Mouse (Mus musculus) forebrain, embryonic 11.5 days (tissue): Measurements from ENCODE around the gene Mus81. TPM values are rescaled to one million over a fixed set of nuclear protein-coding genes. Genes with fewer than 3 reads are reported as not detected.
"Not testable (repeated sequence)": the region's sequence is repeated elsewhere in the genome, so short reads cannot be mapped to it uniquely, and the experiment has no call there.

Experiments
- ATAC-seq: fragments of 200-750 bp; cut with Nextera tagmentation; replicated peaks from 2 replicates; pipeline ENCODE4 v1.8.0; 2017; ENCODE audit warnings: moderate TSS enrichment; ENCODE audit not compliant: low FRiP score
- DNase-seq: peaks from one replicate; pipeline ENCODE4 v3.0.0-alpha.2; 2017; ENCODE audit warnings: low spot score
- H3K27ac ChIP-seq: fragments of 300-500 bp; sonication (generic); 2 replicates; pipeline ENCODE4 v1.5.1; 2014; ENCODE audit warnings: low read depth, low read length
- H3K27me3 ChIP-seq: fragments of 300-500 bp; sonication (generic); 2 replicates; pipeline ENCODE4 v1.6.1; 2014; ENCODE audit warnings: mild to moderate bottlenecking, low read length, mixed read lengths; ENCODE audit not compliant: control insufficient read depth, insufficient read depth
- H3K36me3 ChIP-seq: fragments of 300-500 bp; sonication (generic); 2 replicates; pipeline ENCODE4 v1.6.1; 2014; ENCODE audit warnings: mild to moderate bottlenecking, low read length, moderate library complexity, mixed read lengths; ENCODE audit not compliant: control insufficient read depth, insufficient read depth
- H3K4me1 ChIP-seq: fragments of 300-500 bp; sonication (generic); replicated peaks from 2 replicates; pipeline ENCODE4 v1.6.1; 2014; ENCODE audit warnings: low read length, mixed read lengths; ENCODE audit not compliant: control insufficient read depth, insufficient read depth
- H3K4me2 ChIP-seq: fragments of 300-500 bp; sonication (generic); 2 replicates; pipeline ENCODE4 v1.6.1; 2014; ENCODE audit warnings: low read depth, mild to moderate bottlenecking, low read length, moderate library complexity, mixed read lengths; ENCODE audit not compliant: severe bottlenecking
- H3K4me3 ChIP-seq: fragments of 300-500 bp; sonication (generic); 2 replicates; pipeline ENCODE4 v1.5.1; 2014; ENCODE audit warnings: low read depth, low read length
- H3K9ac ChIP-seq: fragments of 300-500 bp; sonication (generic); 2 replicates; pipeline ENCODE4 v1.6.1; 2014; ENCODE audit warnings: low read length
- H3K9me3 ChIP-seq: fragments of 300-500 bp; sonication (generic); 2 replicates; pipeline ENCODE4 v1.6.1; 2016; ENCODE audit warnings: low read length, mixed read lengths; ENCODE audit not compliant: control insufficient read depth
- WGBS: fragments of 180-500 bp; shearing (Covaris S2); extraction: QIAGEN DNeasy Blood & Tissue Kit; methylation state at CpG from one replicate; pipeline ENCODE4 v1.1.7; 2014; 5-methylcytosine and 5-hydroxymethylcytosine counted together
- polyA plus RNA-seq: library from polyadenylated mRNA; unstranded; fragments of >200 nt; fragmentation: Nextera tagmentation; extraction: Ambion mirVana; gene quantifications from 2 replicates; pipeline ENCODE4 v1.2.1, GENCODE M21; 2014

Mus81 gene
- polyA plus RNA-seq, 1 experiment from 2014 or later: 39.2 TPM

DNA sequence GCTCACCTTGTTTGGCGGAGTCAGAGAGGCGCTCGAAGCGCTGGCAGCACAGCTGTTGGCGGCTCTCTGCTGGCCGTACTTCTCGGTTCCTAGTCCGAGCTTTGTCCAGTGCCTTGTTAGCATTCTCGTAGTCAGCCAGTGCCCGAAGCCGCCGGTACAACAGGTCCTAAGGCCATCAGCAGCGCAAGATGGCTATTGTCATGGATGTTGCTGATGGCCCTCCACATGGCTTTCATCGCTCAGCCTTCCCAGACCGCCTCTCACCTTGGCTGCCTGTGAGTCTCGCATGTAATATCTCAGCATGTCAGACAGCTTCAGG lies 7.8 kb upstream of the Mus81 start:
- 90% methylated on average over 16 of the region's 16 CpGs for WGBS
- no peak overlapping the region for H3K4me2 ChIP-seq
- ATAC-seq (no peak), DNase-seq (no peak)
- H3K9ac ChIP-seq: no peak overlapping the region
- no peak overlapping the region for H3K27ac ChIP-seq
- H3K27me3 ChIP-seq: no peaks in the 10 kb centered on the region
- H3K4me3 ChIP-seq: no peak overlapping the region
- H3K36me3 ChIP-seq: peaks cover 12% of the 10 kb centered on the region
- H3K4me1 ChIP-seq: peaks cover 4% of the 10 kb centered on the region; the same call in 1 of the 2 replicates
- no peaks in the 10 kb centered on the region for H3K9me3 ChIP-seq

- no peak overlapping the region for H3K9ac ChIP-seq
- no peak overlapping the region for H3K4me2 ChIP-seq
- DNase-seq (no peak), ATAC-seq (no peak)
- H3K36me3 ChIP-seq: peaks cover 12% of the 10 kb centered on the region
- no peak overlapping the region for H3K4me3 ChIP-seq
- H3K27ac ChIP-seq: no peak overlapping the region
- H3K9me3 ChIP-seq: no peaks in the 10 kb centered on the region
- peaks cover 4% of the 10 kb centered on the region; the same call in 1 of the 2 replicates for H3K4me1 ChIP-seq
- no peaks in the 10 kb centered on the region for H3K27me3 ChIP-seq
- 85% methylated on average over 12 of the region's 12 CpGs for whole genome bisulfite sequencing
Measured at GRCm38 (mm10) chr19:5495353-5496051, 7.3 kb upstream of the Mus81 start.

DNA sequence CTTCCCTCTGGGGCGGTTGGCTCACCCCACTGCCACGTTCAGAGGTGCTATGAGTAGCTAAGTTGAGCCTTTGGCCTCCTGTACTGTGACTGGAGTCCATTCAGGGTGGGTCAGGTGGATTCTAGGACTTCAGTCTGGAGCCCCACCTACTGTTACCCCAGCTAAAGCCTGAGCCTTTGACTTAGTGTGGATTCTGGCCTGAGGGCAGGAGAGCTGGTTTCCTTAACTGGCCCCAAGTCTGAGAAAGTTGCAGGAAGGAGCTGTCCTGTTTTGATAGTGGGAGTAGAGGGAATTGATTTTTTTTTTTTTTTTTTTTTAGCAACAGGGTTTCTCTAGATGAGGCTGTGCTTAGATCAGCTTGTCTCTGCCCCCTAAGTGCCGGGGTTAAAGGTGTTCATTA lies 6.1 kb upstream of the Mus81 start:
- peaks cover 12% of the 10 kb centered on the region for H3K36me3 ChIP-seq
- H3K27me3 ChIP-seq: no peaks in the 10 kb centered on the region
- no peaks in the 10 kb centered on the region for H3K9me3 ChIP-seq
- WGBS: 86% methylated on average over 3 of the region's 3 CpGs
- H3K4me2 ChIP-seq: no peak overlapping the region
- no peak overlapping the region for H3K4me3 ChIP-seq
- H3K4me1 ChIP-seq: peaks cover 4% of the 10 kb centered on the region; the same call in 1 of the 2 replicates
- H3K9ac ChIP-seq: no peak overlapping the region
- no peak overlapping the region for H3K27ac ChIP-seq
- no peak for DNase-seq
- ATAC-seq: no peak

- H3K27ac ChIP-seq, DNase-seq, ATAC-seq, H3K4me2 ChIP-seq, H3K9me3 ChIP-seq, H3K9ac ChIP-seq, H3K4me3 ChIP-seq, H3K27me3 ChIP-seq, H3K4me1 ChIP-seq: not testable (repeated sequence)
- peaks cover 12% of the 10 kb centered on the region for H3K36me3 ChIP-seq
- 71% methylated on average over 9 of the region's 9 CpGs for WGBS
Measured at GRCm38 (mm10) chr19:5493301-5493721, 5.1 kb upstream of the Mus81 start.

GRCm38 (mm10) chr19:5492641-5493040 lies 4.4 kb upstream of the Mus81 start:
- H3K4me2 ChIP-seq: no peak overlapping the region
- DNase-seq (no peak), ATAC-seq (no peak)
- H3K9me3 ChIP-seq: no peaks in the 10 kb centered on the region
- peaks cover 12% of the 10 kb centered on the region for H3K36me3 ChIP-seq
- H3K4me1 ChIP-seq: peaks cover 4% of the 10 kb centered on the region; the same call in 1 of the 2 replicates
- no peaks in the 10 kb centered on the region for H3K27me3 ChIP-seq
- no peak overlapping the region for H3K27ac ChIP-seq
- no peak overlapping the region for H3K9ac ChIP-seq
- H3K4me3 ChIP-seq: no peak overlapping the region
- WGBS: 87% methylated on average over 4 of the region's 4 CpGs

DNA sequence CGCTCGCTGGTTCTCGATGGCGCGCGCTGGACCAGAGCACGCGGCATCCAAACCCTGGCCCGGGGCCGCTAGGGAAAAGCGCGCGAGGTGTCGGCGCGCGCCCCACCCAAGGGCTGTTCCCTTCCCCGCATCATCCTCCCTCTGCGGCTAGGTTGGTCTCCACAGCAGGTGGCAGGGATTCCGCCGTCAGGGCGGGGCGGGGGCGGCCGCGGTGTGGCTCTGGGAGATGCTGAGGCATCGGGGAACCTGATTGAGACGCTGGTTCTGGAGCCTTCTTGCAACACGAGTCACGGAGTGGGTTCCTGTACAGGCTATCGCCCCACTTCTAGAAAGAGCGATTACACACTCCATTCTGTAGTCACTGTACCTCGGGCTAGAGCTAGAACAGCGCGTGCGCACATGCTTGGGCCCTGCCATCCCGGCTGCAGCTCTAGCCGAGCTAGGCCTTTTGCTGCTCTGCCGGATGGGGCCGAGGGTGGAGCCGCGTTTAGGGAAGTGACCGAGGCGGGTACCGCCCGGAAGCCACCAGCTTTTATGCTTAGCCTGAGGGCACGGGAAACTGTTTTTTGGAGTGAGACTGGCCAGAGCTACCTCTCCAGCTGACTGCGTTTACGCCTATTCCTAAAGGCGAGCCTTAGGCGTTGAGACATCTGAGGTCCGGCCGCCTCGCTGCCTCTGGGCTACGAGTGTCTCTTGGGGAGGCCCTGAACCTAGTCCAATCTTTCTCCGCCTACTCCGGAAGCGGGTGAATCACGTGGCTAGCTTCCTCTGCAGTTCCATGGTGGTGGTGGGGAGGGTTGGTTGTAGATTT lies 2.9 kb upstream of the Mus81 start:
- peaks cover 4% of the 10 kb centered on the region; the same call in 1 of the 2 replicates for H3K4me1 ChIP-seq
- ATAC-seq: peak; percentile 3
- WGBS: under 1% methylated on average over 59 of the region's 59 CpGs

DNA sequence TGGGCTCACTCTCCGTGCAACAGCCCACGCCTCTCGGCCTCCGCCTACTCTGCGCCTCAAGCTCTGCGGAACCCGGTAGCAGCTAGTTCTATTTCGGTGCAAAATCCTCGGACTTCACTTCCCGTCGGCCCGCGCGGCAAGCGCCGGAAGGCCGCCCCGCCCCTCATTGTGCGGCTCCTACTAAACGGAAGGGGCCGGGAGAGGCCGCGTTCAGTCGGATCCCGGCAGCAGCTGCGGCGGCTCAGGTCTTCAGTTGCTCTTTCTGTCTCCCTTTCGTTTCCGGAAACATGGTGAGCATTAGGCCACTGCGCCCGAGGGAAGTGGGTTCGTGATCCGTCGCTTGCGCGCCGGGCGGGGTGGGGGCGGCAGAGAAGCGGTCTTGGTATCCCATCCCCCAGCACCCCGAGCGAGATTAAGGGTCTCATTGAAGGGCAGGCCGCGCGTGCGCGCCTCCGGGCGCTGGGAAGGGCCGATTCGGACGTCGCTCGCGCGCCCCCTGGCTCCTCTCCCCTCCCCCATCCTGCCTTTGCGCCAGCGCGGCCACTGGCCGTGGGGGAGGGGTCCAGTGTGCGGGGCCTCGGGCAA lies 2.2 kb upstream of the Mus81 start, which contains the start of gene Cfl1:
Gene Cfl1 (plus strand): TSS at position 143 of the 585 bp plus-strand sequence.
- peak; percentile 97 for DNase-seq
- WGBS: under 1% methylated on average over 61 of the region's 62 CpGs
- H3K4me2 ChIP-seq: peak within 1 kb of the TSS; percentile 64
- ATAC-seq: peak; percentile 70
- H3K27me3 ChIP-seq: no peaks in the 10 kb centered on the region
- H3K36me3 ChIP-seq: peaks cover 9% of the 10 kb centered on the region
- peak within 1 kb of the TSS; percentile 99 for H3K27ac ChIP-seq
- peak within 1 kb of the TSS; percentile 96 for H3K9ac ChIP-seq
- H3K4me3 ChIP-seq: peak within 1 kb of the TSS; percentile 98
- no peaks in the 10 kb centered on the region for H3K9me3 ChIP-seq
- H3K4me1 ChIP-seq: peaks cover 4% of the 10 kb centered on the region; the same call in 1 of the 2 replicates

More for the DNA sequence above, 2.9 kb upstream of the Mus81 start:
- peaks cover 10% of the 10 kb centered on the region for H3K36me3 ChIP-seq
- H3K9me3 ChIP-seq: no peaks in the 10 kb centered on the region
- peak overlapping the region; percentile 98 for H3K4me3 ChIP-seq
- no peaks in the 10 kb centered on the region for H3K27me3 ChIP-seq
- DNase-seq: peak; percentile 83
- peak overlapping the region; percentile 99 for H3K27ac ChIP-seq
- peak overlapping the region; percentile 60 for H3K4me2 ChIP-seq
- peak overlapping the region; percentile 96 for H3K9ac ChIP-seq

- H3K4me2 ChIP-seq, H3K9ac ChIP-seq, H3K36me3 ChIP-seq, H3K9me3 ChIP-seq, DNase-seq, H3K4me1 ChIP-seq, ATAC-seq, H3K27me3 ChIP-seq: not testable (repeated sequence)
- WGBS: 51% methylated on average over 10 of the region's 10 CpGs
- Histone ChIP-seq H3K27ac (peak overlapping the region; percentile 99), H3K4me3 (peak overlapping the region; percentile 98; the same call in 1 of the 2 replicates)
Measured at GRCm38 (mm10) chr19:5489721-5490120, 1.5 kb upstream of the Mus81 start.
